Mouse (Mus musculus) liver, postnatal 0 days (tissue): ENCODE results near the gene Sh2b3.

ENCODE experiments used
- CTCF ChIP-seq: sonication (generic); IDR thresholded peaks from 2 replicates; pipeline ENCODE4 v1.5.1; 2016; ENCODE audit warnings: antibody characterized with exemption, low read depth
- EP300 ChIP-seq: IDR thresholded peaks from 2 replicates; pipeline ENCODE4 v1.6.1; 2016; ENCODE audit warnings: antibody characterized with exemption, low read depth, mild to moderate bottlenecking

DNA sequence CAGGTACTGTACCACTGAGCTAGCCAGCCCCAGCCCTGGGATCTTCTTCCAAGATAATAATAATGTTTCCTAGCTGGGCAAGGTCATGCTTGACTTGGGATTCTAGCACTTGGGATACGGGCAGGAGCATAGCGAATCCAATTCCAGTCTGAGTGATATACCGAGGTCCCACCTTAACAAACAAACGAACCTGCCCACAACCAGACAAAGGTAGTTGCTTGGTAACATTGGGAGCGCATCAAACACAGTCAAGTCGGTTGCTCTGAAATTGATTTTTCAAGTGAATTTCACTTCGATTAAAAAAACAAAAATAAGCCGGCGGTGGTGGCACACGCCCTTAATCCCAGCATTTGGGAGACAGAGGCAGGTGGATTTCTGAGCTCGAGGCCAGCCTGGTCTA lies 8.9 kb upstream of the Sh2b3 start:
- TF ChIP-seq CTCF = no peak
- TF ChIP-seq EP300 = no peak
